Mouse (Mus musculus) cerebellum, postnatal 4 days (tissue): ENCODE data around the gene Wwtr1.

Experiments
- DNase-seq, 2 experiments: peaks; one replicate each; pipeline ENCODE4 v3.0.0; 2022; ENCODE audit warnings: low spot score in 2 of 2, mixed read lengths in 1 of 2

Wwtr1 gene

GRCm38 (mm10) chr3:57575660-57576055, at the start of gene Wwtr1:
Gene Wwtr1 (minus strand): TSS chr3:57575910.
- DNase-seq: peak; percentile 37 to 58

GRCm38 (mm10) chr3:57619718-57620117, 44.0 kb upstream of the Wwtr1 start:
- DNase-seq: no peak

GRCm38 (mm10) chr3:57615652-57616051, 39.9 kb upstream of the Wwtr1 start:
- no peak for DNase-seq

GRCm38 (mm10) chr3:57612430-57612997, 36.8 kb upstream of the Wwtr1 start:
- DNase-seq: no peak

- no peak for DNase-seq
Observed at GRCm38 (mm10) chr3:57611776-57612175, 36.1 kb upstream of the Wwtr1 start.

GRCm38 (mm10) chr3:57604618-57605015, 28.9 kb upstream of the Wwtr1 start:
- DNase-seq: no peak

- DNase-seq: no peak
Observed at GRCm38 (mm10) chr3:57603891-57604617, 28.3 kb upstream of the Wwtr1 start.

GRCm38 (mm10) chr3:57602610-57603009, 26.9 kb upstream of the Wwtr1 start:
- DNase-seq: no peak

- no peak for DNase-seq
Observed at GRCm38 (mm10) chr3:57596566-57596965, 20.9 kb upstream of the Wwtr1 start.

GRCm38 (mm10) chr3:57595506-57595905, 19.8 kb upstream of the Wwtr1 start:
- no peak for DNase-seq

- DNase-seq: no peak
Observed at GRCm38 (mm10) chr3:57585967-57586366, 10.3 kb upstream of the Wwtr1 start.

GRCm38 (mm10) chr3:57583533-57583932, 7.8 kb upstream of the Wwtr1 start:
- DNase-seq: no peak

- no peak for DNase-seq
Observed at GRCm38 (mm10) chr3:57580426-57581195, 4.9 kb upstream of the Wwtr1 start.

GRCm38 (mm10) chr3:57576056-57576824, 530 bp upstream of the Wwtr1 start:
- peak in 1 of 2 experiments; percentile 20 for DNase-seq

- peak in 1 of 2 experiments; percentile 28 for DNase-seq
Observed at GRCm38 (mm10) chr3:57574885-57575659, 638 bp downstream of the Wwtr1 start.

GRCm38 (mm10) chr3:57573898-57574570, 1.7 kb downstream of the Wwtr1 start:
- no peak for DNase-seq

GRCm38 (mm10) chr3:57572331-57572975, 3.3 kb downstream of the Wwtr1 start:
- no peak for DNase-seq

- DNase-seq: no peak
Observed at GRCm38 (mm10) chr3:57566655-57567054, 9.1 kb downstream of the Wwtr1 start.

GRCm38 (mm10) chr3:57563627-57564026, 12.1 kb downstream of the Wwtr1 start:
- no peak for DNase-seq

GRCm38 (mm10) chr3:57562996-57563506, 12.7 kb downstream of the Wwtr1 start:
- DNase-seq: no peak
